Mouse (Mus musculus) NIH3T3 (cell line): ENCODE measurements around the gene Tuft1.
"Not testable (repeated sequence)": the region's sequence is repeated elsewhere in the genome, so short reads cannot be mapped to it uniquely, and the experiment has no call there.

Source experiments
- DNase-seq: peaks from one replicate; pipeline ENCODE4 v3.0.0-alpha.2; 2012; ENCODE audit warnings: low read depth

Gene Tuft1

GRCm38 (mm10) chr3:94658740-94659095, at the start of gene Tuft1:
Gene Tuft1 (minus strand): TSS chr3:94658872.
- not testable (repeated sequence) for DNase-seq

GRCm38 (mm10) chr3:94703364-94703763, 44.7 kb upstream of the Tuft1 start:
- DNase-seq: not testable (repeated sequence)

- DNase-seq: no peak
These were observed 44.2 kb upstream of the Tuft1 start for GRCm38 (mm10) chr3:94702856-94703255.

GRCm38 (mm10) chr3:94702163-94702810, 43.6 kb upstream of the Tuft1 start:
- not testable (repeated sequence) for DNase-seq

- DNase-seq: not testable (repeated sequence)
These were observed 37.6 kb upstream of the Tuft1 start for GRCm38 (mm10) chr3:94696257-94696656.

- DNase-seq: not testable (repeated sequence)
These were observed 36.9 kb upstream of the Tuft1 start for GRCm38 (mm10) chr3:94695591-94695990.

- DNase-seq: not testable (repeated sequence)
These were observed 35.2 kb upstream of the Tuft1 start for GRCm38 (mm10) chr3:94693874-94694273.

GRCm38 (mm10) chr3:94693329-94693825, 34.7 kb upstream of the Tuft1 start, which contains the start of gene Selenbp2:
Gene Selenbp2 (plus strand): TSS chr3:94693556.
- DNase-seq: no peak

- DNase-seq: not testable (repeated sequence)
These were observed 33.0 kb upstream of the Tuft1 start for GRCm38 (mm10) chr3:94691694-94692093.

GRCm38 (mm10) chr3:94690616-94691247, 32.1 kb upstream of the Tuft1 start:
- DNase-seq: no peak

GRCm38 (mm10) chr3:94690162-94690561, 31.5 kb upstream of the Tuft1 start:
- DNase-seq: not testable (repeated sequence)

- not testable (repeated sequence) for DNase-seq
These were observed 30.5 kb upstream of the Tuft1 start for GRCm38 (mm10) chr3:94689195-94689594.

- DNase-seq: not testable (repeated sequence)
These were observed 30.0 kb upstream of the Tuft1 start for GRCm38 (mm10) chr3:94688698-94689097.

GRCm38 (mm10) chr3:94685989-94686772, 27.5 kb upstream of the Tuft1 start:
- not testable (repeated sequence) for DNase-seq

- DNase-seq: no peak
These were observed 25.0 kb upstream of the Tuft1 start for GRCm38 (mm10) chr3:94683646-94684045.

- peak; percentile 84 for DNase-seq
These were observed 22.1 kb upstream of the Tuft1 start for GRCm38 (mm10) chr3:94680783-94681182.

- DNase-seq: not testable (repeated sequence)
These were observed 21.4 kb upstream of the Tuft1 start for GRCm38 (mm10) chr3:94680032-94680431.

- no peak for DNase-seq
These were observed 20.7 kb upstream of the Tuft1 start for GRCm38 (mm10) chr3:94679351-94679841.

- DNase-seq: not testable (repeated sequence)
These were observed 16.4 kb upstream of the Tuft1 start for GRCm38 (mm10) chr3:94675101-94675500.

GRCm38 (mm10) chr3:94665896-94666295, 7.2 kb upstream of the Tuft1 start:
- DNase-seq: not testable (repeated sequence)

GRCm38 (mm10) chr3:94665060-94665802, 6.6 kb upstream of the Tuft1 start:
- DNase-seq: not testable (repeated sequence)

GRCm38 (mm10) chr3:94660841-94661240, 2.2 kb upstream of the Tuft1 start:
- DNase-seq: not testable (repeated sequence)
